Mouse (Mus musculus) testis, adult 2 months (tissue): Measurements from ENCODE around the gene Pqlc2.

Experiments
- CTCF ChIP-seq: fragments of 200-500 bp; IDR thresholded peaks from 2 replicates; pipeline ENCODE4 v1.5.1; 2012; ENCODE audit warnings: low read depth, mild to moderate bottlenecking, inconsistent platforms, low read length, moderate library complexity; ENCODE audit not compliant: control insufficient read depth, insufficient read depth, insufficient replicate concordance
- POLR2A ChIP-seq: fragments of 200-500 bp; IDR thresholded peaks from 2 replicates; pipeline ENCODE4 v1.6.1; 2012; ENCODE audit warnings: low read depth, mild to moderate bottlenecking, inconsistent platforms, low read length, moderate library complexity; ENCODE audit not compliant: control insufficient read depth

- TF ChIP-seq CTCF (no peak), POLR2A (no peak)
Measured at GRCm38 (mm10) chr4:139245534-139245933, 65.0 kb downstream of the Pqlc2 start.
